In the genomic region with DNA sequence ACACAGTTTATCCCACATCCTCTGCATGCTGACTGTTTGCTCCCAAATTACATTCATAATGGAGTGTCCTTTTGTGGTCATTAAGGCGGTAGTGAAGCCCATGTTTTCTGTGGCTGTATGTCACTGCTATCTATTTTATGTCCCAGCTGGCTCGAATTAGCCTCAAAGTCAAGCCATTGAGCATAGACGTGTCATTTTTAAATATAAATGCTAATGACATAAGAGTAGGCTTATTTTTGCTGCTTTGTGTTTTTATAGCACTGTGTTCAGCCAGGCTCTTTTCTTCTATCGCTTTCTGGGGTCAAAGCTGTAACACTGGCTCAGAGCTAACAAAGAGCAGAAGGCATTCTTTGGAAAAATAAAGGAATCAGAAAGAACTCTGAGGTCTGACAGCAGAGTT, we compare ENCODE assay signal across 24 mouse cellular contexts.
DNase-seq lines count a peak whose midpoint lies in the region; ATAC-seq and TF ChIP-seq lines count a peak whose summit lies in the region.
"Had no signal": no experiment of that assay in that cellular context is flagged by ENCODE, and none has a peak within 500 bp of the region (broad histone marks: within the 10 kb centered on the region; RNA-seq: fewer than 3 reads in every experiment).

No protein-coding gene starts in this region.

- no peaks in the 10 kb centered on the region for H3K36me3 ChIP-seq in kidney, embryonic 15.5 days
- no peaks in the 10 kb centered on the region for H3K36me3 ChIP-seq in kidney, adult 2 months (ENCODE audit: control insufficient read depth, insufficient read depth, low read length)
- H3K36me3 ChIP-seq in kidney, postnatal 0 days (ENCODE audit: insufficient read depth, low read length), result no peaks in the 10 kb centered on the region
- H3K36me3 ChIP-seq in stomach, embryonic 14.5 days (ENCODE audit: control insufficient read depth, insufficient read depth, low read length), result no peaks in the 10 kb centered on the region
- H3K36me3 ChIP-seq in stomach, postnatal 0 days (ENCODE audit: control insufficient read depth, insufficient read depth, low read length), result no peaks in the 10 kb centered on the region
- H3K36me3 ChIP-seq: embryonic facial prominence, embryonic 13.5 days; embryonic facial prominence, embryonic 15.5 days; forebrain, embryonic 10.5 days; forebrain, embryonic 12.5 days had no signal

- TF ChIP-seq EP300 in stomach, postnatal 0 days (optimal IDR thresholded peaks at IDR 0.05), result no peak

- WGBS in kidney, embryonic 15.5 days, result 49% methylated on average over 4 of the region's 4 CpGs
- WGBS in kidney, adult 2 months, result 71% methylated on average over 4 of the region's 4 CpGs
- WGBS in kidney, postnatal 0 days, result 60% methylated on average over 4 of the region's 4 CpGs
- 64% methylated on average over 4 of the region's 4 CpGs for WGBS in stomach, embryonic 14.5 days
- 60% methylated on average over 4 of the region's 4 CpGs for WGBS in stomach, postnatal 0 days

- no peak for TF ChIP-seq CTCF in kidney, adult 2 months (conservative IDR thresholded peaks at IDR 0.05; ENCODE audit: insufficient read depth, insufficient read length, low read depth, low read length)
- TF ChIP-seq CTCF in kidney, postnatal 0 days (IDR thresholded peaks at IDR 0.05; ENCODE audit: low read depth), result no peak
- TF ChIP-seq CTCF in stomach, postnatal 0 days (IDR thresholded peaks at IDR 0.05; ENCODE audit: low read depth), result no peak

- no peak overlapping the region for H3K9ac ChIP-seq in kidney, embryonic 15.5 days
- H3K9ac ChIP-seq in kidney, postnatal 0 days (ENCODE audit: low read depth, low read length), result no peak overlapping the region
- H3K9ac ChIP-seq in stomach, embryonic 14.5 days (replicated peaks; ENCODE audit: low read depth, low read length), result no peak overlapping the region
- H3K9ac ChIP-seq in stomach, postnatal 0 days (ENCODE audit: low read length), result no peak overlapping the region
- H3K9ac ChIP-seq: embryonic facial prominence, embryonic 13.5 days; embryonic facial prominence, embryonic 15.5 days; forebrain, embryonic 12.5 days had no signal

- no peak; the same call in 1 of the 2 replicates for ATAC-seq in kidney, embryonic 15.5 days (replicated peaks; ENCODE audit: low FRiP score)
- no peak for ATAC-seq in kidney, postnatal 0 days (replicated peaks; ENCODE audit: low FRiP score, low read depth)
- ATAC-seq in stomach, embryonic 14.5 days (ENCODE audit: insufficient number of reproducible peaks, insufficient read depth, low FRiP score, low read depth), result no peak
- ATAC-seq in stomach, postnatal 0 days (ENCODE audit: low FRiP score, low TSS enrichment), result no peak
- ATAC-seq: forebrain, embryonic 14.5 days had no signal

- no peaks in the 10 kb centered on the region for H3K4me1 ChIP-seq in kidney, embryonic 15.5 days
- no peaks in the 10 kb centered on the region for H3K4me1 ChIP-seq in kidney, adult 2 months (ENCODE audit: control insufficient read depth, insufficient read depth, low read length)
- no peaks in the 10 kb centered on the region for H3K4me1 ChIP-seq in kidney, postnatal 0 days (replicated peaks; ENCODE audit: insufficient read depth, low read length)
- 0 out of 2 replicates have a peak, but pooled peaks cover 2% of the 10 kb centered on the region for H3K4me1 ChIP-seq in stomach, embryonic 14.5 days (ENCODE audit: control insufficient read depth, insufficient read depth, low read length)
- H3K4me1 ChIP-seq in stomach, postnatal 0 days (replicated peaks; ENCODE audit: control insufficient read depth, insufficient read depth), result no peaks in the 10 kb centered on the region
- H3K4me1 ChIP-seq: embryonic facial prominence, embryonic 13.5 days; embryonic facial prominence, embryonic 15.5 days; forebrain, embryonic 12.5 days had no signal

- TF ChIP-seq POLR2A in kidney, adult 2 months (IDR thresholded peaks at IDR 0.05; ENCODE audit: low read depth, low read length), result no peak

- H3K27ac ChIP-seq in kidney, embryonic 15.5 days, result 0 out of 2 replicates have a peak overlapping the region, but pooled peaks have one; percentile 32
- no peak overlapping the region for H3K27ac ChIP-seq in kidney, adult 2 months (ENCODE audit: insufficient read depth, low read depth, low read length)
- no peak overlapping the region for H3K27ac ChIP-seq in kidney, postnatal 0 days
- peak overlapping the region; percentile 58; the same call in 1 of the 2 replicates for H3K27ac ChIP-seq in stomach, embryonic 14.5 days (ENCODE audit: low read length)
- no peak overlapping the region for H3K27ac ChIP-seq in stomach, postnatal 0 days (replicated peaks)
- H3K27ac ChIP-seq: embryonic facial prominence, embryonic 13.5 days; embryonic facial prominence, embryonic 15.5 days; forebrain, embryonic 10.5 days; forebrain, embryonic 12.5 days had no signal

- no peaks in the 10 kb centered on the region for H3K9me3 ChIP-seq in kidney, embryonic 15.5 days (replicated peaks)
- no peaks in the 10 kb centered on the region for H3K9me3 ChIP-seq in kidney, postnatal 0 days (replicated peaks; ENCODE audit: low read length)
- H3K9me3 ChIP-seq in stomach, embryonic 14.5 days (ENCODE audit: control insufficient read depth, low read depth, low read length), result no peaks in the 10 kb centered on the region
- no peaks in the 10 kb centered on the region for H3K9me3 ChIP-seq in stomach, postnatal 0 days (ENCODE audit: control insufficient read depth, low read length)
- H3K9me3 ChIP-seq: embryonic facial prominence, embryonic 13.5 days; embryonic facial prominence, embryonic 15.5 days; forebrain, embryonic 10.5 days; forebrain, embryonic 12.5 days had no signal

- no peaks in the 10 kb centered on the region for H3K27me3 ChIP-seq in kidney, embryonic 15.5 days
- no peaks in the 10 kb centered on the region for H3K27me3 ChIP-seq in kidney, adult 2 months (replicated peaks; ENCODE audit: control insufficient read depth, insufficient read depth, low read length)
- H3K27me3 ChIP-seq in kidney, postnatal 0 days (ENCODE audit: insufficient read depth, low read length), result no peaks in the 10 kb centered on the region
- H3K27me3 ChIP-seq in stomach, embryonic 14.5 days (ENCODE audit: control insufficient read depth, insufficient read depth, low read length), result no peaks in the 10 kb centered on the region
- no peaks in the 10 kb centered on the region for H3K27me3 ChIP-seq in stomach, postnatal 0 days (ENCODE audit: control insufficient read depth, insufficient read depth, low read length)
- H3K27me3 ChIP-seq: embryonic facial prominence, embryonic 13.5 days; embryonic facial prominence, embryonic 15.5 days; forebrain, embryonic 12.5 days had no signal

- H3K4me2 ChIP-seq in kidney, embryonic 15.5 days, result no peak overlapping the region
- H3K4me2 ChIP-seq in kidney, postnatal 0 days (ENCODE audit: low read length), result no peak overlapping the region
- no peak overlapping the region for H3K4me2 ChIP-seq in stomach, embryonic 14.5 days (replicated peaks; ENCODE audit: low read depth, low read length)
- H3K4me2 ChIP-seq in stomach, postnatal 0 days (replicated peaks; ENCODE audit: low read depth), result no peak overlapping the region
- H3K4me2 ChIP-seq: embryonic facial prominence, embryonic 13.5 days; embryonic facial prominence, embryonic 15.5 days; forebrain, embryonic 12.5 days had no signal

- no peak overlapping the region for H3K4me3 ChIP-seq in kidney, embryonic 15.5 days (replicated peaks)
- no peak overlapping the region for H3K4me3 ChIP-seq in kidney, adult 2 months (ENCODE audit: insufficient read depth, low read depth, low read length)
- H3K4me3 ChIP-seq in kidney, postnatal 0 days (replicated peaks; ENCODE audit: low read depth, low read length), result no peak overlapping the region
- no peak overlapping the region for H3K4me3 ChIP-seq in stomach, embryonic 14.5 days (ENCODE audit: low read depth, low read length)
- no peak overlapping the region for H3K4me3 ChIP-seq in stomach, postnatal 0 days (ENCODE audit: low read depth, low read length)
- H3K4me3 ChIP-seq: embryonic facial prominence, embryonic 13.5 days; embryonic facial prominence, embryonic 15.5 days; erythroblast, embryonic 14.5 days; forebrain, embryonic 10.5 days; forebrain, embryonic 12.5 days had no signal

- DNase-seq in kidney, adult 2 months, result no peak
- peak; percentile 53 for DNase-seq in kidney, postnatal 0 days (ENCODE audit: low spot score)
- no peak for DNase-seq in kidney, postnatal 4 days
- DNase-seq in kidney, postnatal 14 days, result peak; percentile 13
- DNase-seq in kidney, postnatal 25 days, result no peak
- DNase-seq in stomach, postnatal 0 days (ENCODE audit: low spot score), result no peak
- DNase-seq: adrenal gland, adult 2 months; adrenal gland, postnatal 10 days; adrenal gland, postnatal 25 days; cerebellum, adult 11 months; cerebellum, adult 18-20 months; cerebellum, adult 8-10 months; cerebellum, adult 9-11 months; cerebellum, postnatal 14 days; cerebellum, postnatal 36 days; embryo, embryonic 11 days had no signal

Comparison
In these comparisons a context has a peak if more than half of its experiments do, and no peak if none do; other contexts are left out.
1. H3K27ac ChIP-seq: peak in kidney, embryonic 15.5 days (single experiment) and stomach, embryonic 14.5 days (single experiment); none in kidney, adult 2 months (single experiment), kidney, postnatal 0 days (single experiment) and stomach, postnatal 0 days (single experiment).
2. DNase-seq: peak in kidney, postnatal 0 days (single experiment) and kidney, postnatal 14 days (single experiment); none in kidney, adult 2 months (single experiment), kidney, postnatal 4 days (0 of 2), kidney, postnatal 25 days (0 of 2) and stomach, postnatal 0 days (single experiment).